Mouse (Mus musculus): ENCODE results near the gene Ece1. TPM values are rescaled to one million over a fixed set of nuclear protein-coding genes. Genes with fewer than 3 reads are reported as not detected.

Ece1 gene
- polyA plus RNA-seq, 1 experiment from 2014 or later = 48.6 TPM

DNA sequence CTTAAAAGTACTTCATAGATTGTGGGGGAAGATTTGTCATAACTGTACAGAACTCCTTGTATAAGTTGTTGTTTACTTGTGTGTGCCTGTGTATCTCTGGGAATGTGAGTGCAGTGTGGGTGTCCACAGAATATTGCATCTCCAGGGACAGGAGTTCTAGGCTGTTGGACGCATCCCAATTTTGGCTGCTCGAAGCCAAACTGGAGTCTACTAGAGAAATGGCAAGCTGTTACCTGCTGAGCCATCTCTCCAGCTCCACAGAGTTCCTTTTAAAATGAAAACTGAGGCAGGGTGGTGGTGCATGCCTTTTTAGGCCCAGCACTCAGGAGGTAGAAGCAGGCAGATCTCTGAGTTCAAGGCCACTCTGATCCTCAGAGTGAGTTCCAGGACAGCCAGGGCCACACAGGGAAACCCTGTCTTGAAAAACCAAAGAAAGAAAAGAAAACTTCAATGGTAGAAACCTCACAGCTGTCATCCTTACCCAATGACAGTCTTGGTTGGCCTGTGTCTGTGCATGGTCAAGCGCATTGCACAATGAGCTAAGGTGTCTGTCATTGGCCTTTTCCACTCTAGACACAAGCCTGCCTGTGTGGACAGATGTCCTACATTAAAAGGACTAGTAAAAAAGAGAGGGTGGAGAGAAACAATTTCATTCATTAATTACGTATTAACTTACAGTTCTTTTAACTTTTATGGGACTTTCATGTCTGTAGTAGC, 147.9 kb downstream of the Ece1 start:
- ATAC-seq (ENCODE audit: insufficient read depth, low FRiP score) = no peak
- H3K4me2 ChIP-seq (ENCODE audit: low read depth, low read length) = no peak overlapping the region
- no peaks in the 10 kb centered on the region for H3K9me3 ChIP-seq (replicated peaks; ENCODE audit: control insufficient read depth, low read length)
- H3K9ac ChIP-seq (ENCODE audit: low read length) = no peak overlapping the region
- no peaks in the 10 kb centered on the region; the same call in 1 of the 2 replicates for H3K36me3 ChIP-seq (ENCODE audit: control insufficient read depth, insufficient read depth, low read length)
- no peak overlapping the region for H3K27ac ChIP-seq (ENCODE audit: low read length)
- no peak overlapping the region for H3K4me3 ChIP-seq (replicated peaks; ENCODE audit: low read length)
- WGBS = 88% methylated on average over 4 of the region's 4 CpGs
- H3K27me3 ChIP-seq (ENCODE audit: control insufficient read depth, insufficient read depth, low read length) = no peaks in the 10 kb centered on the region
- H3K4me1 ChIP-seq (ENCODE audit: control insufficient read depth, insufficient read depth, low read length) = no peaks in the 10 kb centered on the region

DNA sequence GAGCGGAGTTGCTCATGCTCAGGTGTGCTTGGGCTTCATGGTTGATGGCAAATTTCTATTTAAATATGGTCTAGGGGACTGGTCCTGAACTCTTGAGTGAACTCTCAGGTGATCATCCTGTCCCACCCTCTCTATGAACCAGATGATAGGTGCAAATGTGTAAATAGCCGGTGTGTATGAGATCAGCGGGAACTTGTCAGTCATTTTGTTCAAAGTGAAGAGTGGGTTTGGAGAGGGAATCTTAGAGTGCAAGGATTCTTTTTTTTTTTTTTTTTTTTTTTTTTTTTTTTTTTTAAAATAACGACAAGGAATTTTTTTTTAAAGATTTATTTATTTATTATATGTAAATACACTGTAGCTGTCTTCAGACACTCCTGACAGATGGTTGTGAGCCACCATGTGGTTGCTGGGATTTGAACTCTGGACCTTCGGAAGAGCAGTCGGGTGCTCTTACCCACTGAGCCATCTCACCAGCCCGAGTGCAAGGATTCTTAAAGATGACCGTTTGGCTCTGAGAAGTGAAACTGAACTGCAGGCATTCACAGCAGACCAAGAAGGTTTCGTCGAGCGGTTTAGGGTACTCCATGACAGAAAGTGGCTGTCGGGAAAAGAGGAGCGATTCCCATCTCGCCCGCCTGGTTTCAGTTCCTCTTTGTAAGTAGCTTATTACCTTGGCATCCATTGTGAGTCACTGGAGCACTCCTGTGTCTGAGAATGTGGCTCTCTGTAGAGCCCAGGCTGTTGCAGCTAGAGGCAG, 151.9 kb downstream of the Ece1 start:
- no peaks in the 10 kb centered on the region; the same call in 1 of the 2 replicates for H3K36me3 ChIP-seq (ENCODE audit: control insufficient read depth, insufficient read depth, low read length)
- H3K4me1 ChIP-seq (ENCODE audit: control insufficient read depth, insufficient read depth, low read length) = no peaks in the 10 kb centered on the region
- no peaks in the 10 kb centered on the region for H3K27me3 ChIP-seq (ENCODE audit: control insufficient read depth, insufficient read depth, low read length)
- 89% methylated on average over 15 of the region's 15 CpGs for WGBS
- no peak for ATAC-seq (ENCODE audit: insufficient read depth, low FRiP score)
- no peak overlapping the region for H3K4me3 ChIP-seq (replicated peaks; ENCODE audit: low read length)
- H3K9ac ChIP-seq (ENCODE audit: low read length) = no peak overlapping the region
- no peak overlapping the region for H3K4me2 ChIP-seq (ENCODE audit: low read depth, low read length)
- no peak overlapping the region for H3K27ac ChIP-seq (ENCODE audit: low read length)
- H3K9me3 ChIP-seq (replicated peaks; ENCODE audit: control insufficient read depth, low read length) = no peaks in the 10 kb centered on the region

Other genes with a start within 250 kb of the Ece1 start
- 58.1 and 64.6 TPM in 2 replicates for gene Rap1gap, start 197.5 kb upstream of the Ece1 start, polyA plus RNA-seq (2015; fragmentation: Nextera tagmentation; extraction: Ambion mirVana)
- 9.8 and 10.5 TPM in 2 replicates for gene Alpl, start 65.9 kb upstream of the Ece1 start, polyA plus RNA-seq (2015; fragmentation: Nextera tagmentation; extraction: Ambion mirVana)
- gene Eif4g3, start 130.8 kb downstream of the Ece1 start, polyA plus RNA-seq (2015; fragmentation: Nextera tagmentation; extraction: Ambion mirVana) = 22.6 and 24.8 TPM in 2 replicates

Data from stomach, embryonic 16.5 days (tissue).